Mouse (Mus musculus): ENCODE data around the gene Ide. TPM values are rescaled to one million over a fixed set of nuclear protein-coding genes. Genes with fewer than 3 reads are reported as not detected.
A peak's percentile ranks its signal among the peaks of the same experiment; 100 is the strongest.

Gene Ide
- polyA plus RNA-seq, 1 experiment from 2014 or later: 27.2 TPM

- no peak for ATAC-seq (replicated peaks)
- H3K9ac ChIP-seq (replicated peaks): no peak overlapping the region
Measured at GRCm38 (mm10) chr19:37262389-37262788, 75.3 kb downstream of the Ide start.

GRCm38 (mm10) chr19:37255321-37255720, 82.3 kb downstream of the Ide start:
- H3K27me3 ChIP-seq: no peaks in the 10 kb centered on the region
- H3K9ac ChIP-seq (replicated peaks): no peak overlapping the region
- 91% methylated on average over 9 of the region's 9 CpGs for WGBS
- H3K4me1 ChIP-seq: no peaks in the 10 kb centered on the region
- no peak overlapping the region for H3K4me2 ChIP-seq (replicated peaks)
- no peak overlapping the region for H3K4me3 ChIP-seq
- no peak for ATAC-seq (replicated peaks)
- H3K9me3 ChIP-seq: no peaks in the 10 kb centered on the region
- H3K36me3 ChIP-seq: no peaks in the 10 kb centered on the region
- no peak overlapping the region for H3K27ac ChIP-seq (replicated peaks)

More at GRCm38 (mm10) chr19:37262389-37262788, 75.3 kb downstream of the Ide start:
- peaks cover 12% of the 10 kb centered on the region for H3K4me1 ChIP-seq
- no peaks in the 10 kb centered on the region for H3K27me3 ChIP-seq
- no peaks in the 10 kb centered on the region for H3K9me3 ChIP-seq
- WGBS: 81% methylated on average over 4 of the region's 4 CpGs
- no peak overlapping the region for H3K4me2 ChIP-seq (replicated peaks)
- H3K27ac ChIP-seq (replicated peaks): no peak overlapping the region
- no peak overlapping the region for H3K4me3 ChIP-seq
- H3K36me3 ChIP-seq: no peaks in the 10 kb centered on the region

- no peaks in the 10 kb centered on the region for H3K4me1 ChIP-seq
- 68% methylated on average over 6 of the region's 6 CpGs for WGBS
- H3K9me3 ChIP-seq: no peaks in the 10 kb centered on the region
- H3K27ac ChIP-seq (replicated peaks): no peak overlapping the region
- no peak for ATAC-seq (replicated peaks)
- H3K4me3 ChIP-seq: no peak overlapping the region
- H3K36me3 ChIP-seq: no peaks in the 10 kb centered on the region
- H3K4me2 ChIP-seq (replicated peaks): no peak overlapping the region
- H3K27me3 ChIP-seq: no peaks in the 10 kb centered on the region
- no peak overlapping the region for H3K9ac ChIP-seq (replicated peaks)
Measured at GRCm38 (mm10) chr19:37252104-37252503, 85.5 kb downstream of the Ide start.

- Histone ChIP-seq H3K27me3 (no peaks in the 10 kb centered on the region), H3K4me2 (replicated peaks) (no peak overlapping the region), H3K4me3 (no peak overlapping the region), H3K36me3 (no peaks in the 10 kb centered on the region), H3K9me3 (no peaks in the 10 kb centered on the region), H3K27ac (replicated peaks) (no peak overlapping the region), H3K4me1 (no peaks in the 10 kb centered on the region), H3K9ac (replicated peaks) (no peak overlapping the region)
- no peak for ATAC-seq (replicated peaks)
- WGBS: 82% methylated on average over 3 of the region's 3 CpGs
Measured at GRCm38 (mm10) chr19:37248199-37248598, 89.5 kb downstream of the Ide start.

GRCm38 (mm10) chr19:37246859-37247258, 90.8 kb downstream of the Ide start:
- no peak for ATAC-seq (replicated peaks)
- no peaks in the 10 kb centered on the region for H3K36me3 ChIP-seq

GRCm38 (mm10) chr19:37242707-37243106, 94.9 kb downstream of the Ide start:
- WGBS: 40% methylated on average over 2 of the region's 2 CpGs

More at GRCm38 (mm10) chr19:37246859-37247258, 90.8 kb downstream of the Ide start:
- Histone ChIP-seq H3K4me3 (no peak overlapping the region), H3K27me3 (no peaks in the 10 kb centered on the region), H3K9me3 (no peaks in the 10 kb centered on the region), H3K4me2 (replicated peaks) (no peak overlapping the region), H3K27ac (replicated peaks) (no peak overlapping the region), H3K4me1 (no peaks in the 10 kb centered on the region), H3K9ac (replicated peaks) (no peak overlapping the region)
- 48% methylated on average over 3 of the region's 3 CpGs for WGBS

GRCm38 (mm10) chr19:37241201-37241600, 96.5 kb downstream of the Ide start:
- Histone ChIP-seq H3K4me2 (replicated peaks) (no peak overlapping the region), H3K4me3 (no peak overlapping the region), H3K9ac (replicated peaks) (no peak overlapping the region), H3K9me3 (no peaks in the 10 kb centered on the region), H3K27ac (replicated peaks) (no peak overlapping the region), H3K27me3 (0 out of 2 replicates have a peak, but pooled peaks cover 2% of the 10 kb centered on the region), H3K4me1 (peaks cover 9% of the 10 kb centered on the region; the same call in 1 of the 2 replicates), H3K36me3 (no peaks in the 10 kb centered on the region)
- ATAC-seq (replicated peaks): no peak
- 69% methylated on average over 5 of the region's 5 CpGs for WGBS

More at GRCm38 (mm10) chr19:37242707-37243106, 94.9 kb downstream of the Ide start:
- Histone ChIP-seq H3K9ac (replicated peaks) (no peak overlapping the region), H3K4me2 (replicated peaks) (no peak overlapping the region), H3K4me3 (no peak overlapping the region), H3K27ac (replicated peaks) (no peak overlapping the region), H3K9me3 (no peaks in the 10 kb centered on the region), H3K4me1 (peaks cover 9% of the 10 kb centered on the region; the same call in 1 of the 2 replicates), H3K36me3 (no peaks in the 10 kb centered on the region), H3K27me3 (no peaks in the 10 kb centered on the region)
- ATAC-seq (replicated peaks): no peak

GRCm38 (mm10) chr19:37239096-37239495, 98.6 kb downstream of the Ide start:
- no peak overlapping the region for H3K9ac ChIP-seq (replicated peaks)
- H3K27me3 ChIP-seq: peaks cover 10% of the 10 kb centered on the region; the same call in 1 of the 2 replicates
- 31% methylated on average over 4 of the region's 4 CpGs for WGBS
- peaks cover 11% of the 10 kb centered on the region for H3K4me1 ChIP-seq
- no peak overlapping the region for H3K27ac ChIP-seq (replicated peaks)
- no peaks in the 10 kb centered on the region for H3K9me3 ChIP-seq
- H3K4me2 ChIP-seq (replicated peaks): no peak overlapping the region
- ATAC-seq (replicated peaks): no peak
- no peaks in the 10 kb centered on the region for H3K36me3 ChIP-seq
- H3K4me3 ChIP-seq: no peak overlapping the region

- Histone ChIP-seq H3K36me3 (no peaks in the 10 kb centered on the region), H3K27me3 (peaks cover 10% of the 10 kb centered on the region; the same call in 1 of the 2 replicates), H3K4me2 (replicated peaks) (no peak overlapping the region), H3K27ac (replicated peaks) (no peak overlapping the region), H3K9ac (replicated peaks) (no peak overlapping the region), H3K9me3 (no peaks in the 10 kb centered on the region), H3K4me1 (peaks cover 16% of the 10 kb centered on the region), H3K4me3 (no peak overlapping the region)
- WGBS: 10% methylated on average over 7 of the region's 7 CpGs
- peak; percentile 42; the same call in 1 of the 2 replicates for ATAC-seq (replicated peaks)
Measured at GRCm38 (mm10) chr19:37238651-37239050, 99.0 kb downstream of the Ide start.

- Histone ChIP-seq H3K9me3 (no peaks in the 10 kb centered on the region), H3K27me3 (peaks cover 10% of the 10 kb centered on the region; the same call in 1 of the 2 replicates), H3K4me1 (peaks cover 18% of the 10 kb centered on the region), H3K27ac (replicated peaks) (no peak overlapping the region), H3K4me3 (no peak overlapping the region), H3K9ac (replicated peaks) (no peak overlapping the region), H3K36me3 (no peaks in the 10 kb centered on the region), H3K4me2 (replicated peaks) (no peak overlapping the region; the same call in 1 of the 2 replicates)
- peak; percentile 32; the same call in 1 of the 2 replicates for ATAC-seq (replicated peaks)
- WGBS: 7% methylated on average over 15 of the region's 15 CpGs
Measured at GRCm38 (mm10) chr19:37237712-37238437, 99.8 kb downstream of the Ide start.

GRCm38 (mm10) chr19:37237306-37237705, 100.3 kb downstream of the Ide start:
- H3K36me3 ChIP-seq: no peaks in the 10 kb centered on the region
- no peak overlapping the region for H3K4me3 ChIP-seq
- WGBS: 58% methylated on average over 5 of the region's 5 CpGs
- H3K9ac ChIP-seq (replicated peaks): no peak overlapping the region
- H3K4me1 ChIP-seq: peaks cover 18% of the 10 kb centered on the region
- H3K4me2 ChIP-seq (replicated peaks): no peak overlapping the region
- no peaks in the 10 kb centered on the region for H3K9me3 ChIP-seq
- no peak overlapping the region for H3K27ac ChIP-seq (replicated peaks)
- peaks cover 10% of the 10 kb centered on the region; the same call in 1 of the 2 replicates for H3K27me3 ChIP-seq
- ATAC-seq (replicated peaks): no peak

- Histone ChIP-seq H3K9ac (replicated peaks) (no peak overlapping the region), H3K27ac (replicated peaks) (no peak overlapping the region), H3K4me3 (no peak overlapping the region), H3K4me2 (replicated peaks) (no peak overlapping the region), H3K36me3 (no peaks in the 10 kb centered on the region), H3K4me1 (peaks cover 18% of the 10 kb centered on the region), H3K9me3 (no peaks in the 10 kb centered on the region), H3K27me3 (peaks cover 10% of the 10 kb centered on the region; the same call in 1 of the 2 replicates)
- ATAC-seq (replicated peaks): no peak
- 50% methylated on average over 8 of the region's 8 CpGs for WGBS
Measured at GRCm38 (mm10) chr19:37235818-37236217, 101.8 kb downstream of the Ide start.

All from forebrain, embryonic 15.5 days (tissue).